Mouse (Mus musculus): ENCODE data around the gene Crtc1.
A peak's percentile ranks its signal among the peaks of the same experiment; 100 is the strongest.

Crtc1 gene

GRCm38 (mm10) chr8:70461765-70462515 is 22.6 kb upstream of the Crtc1 start:
- DNase-seq, result no peak

- no peak for DNase-seq
These were observed 21.2 kb upstream of the Crtc1 start for GRCm38 (mm10) chr8:70460606-70461005.

- no peak for DNase-seq
These were observed 20.8 kb upstream of the Crtc1 start for GRCm38 (mm10) chr8:70460199-70460598.

GRCm38 (mm10) chr8:70459636-70460035 is 20.3 kb upstream of the Crtc1 start:
- no peak for DNase-seq

- no peak for DNase-seq
These were observed 19.1 kb upstream of the Crtc1 start for GRCm38 (mm10) chr8:70458462-70458861.

GRCm38 (mm10) chr8:70457882-70458281 is 18.5 kb upstream of the Crtc1 start:
- no peak for DNase-seq

- DNase-seq, result no peak
These were observed 17.6 kb upstream of the Crtc1 start for GRCm38 (mm10) chr8:70456996-70457395.

GRCm38 (mm10) chr8:70453852-70454251 is 14.5 kb upstream of the Crtc1 start:
- no peak for DNase-seq

- no peak for DNase-seq
These were observed 13.0 kb upstream of the Crtc1 start for GRCm38 (mm10) chr8:70452196-70452966.

- DNase-seq, result no peak
These were observed 8.5 kb upstream of the Crtc1 start for GRCm38 (mm10) chr8:70447639-70448420.

GRCm38 (mm10) chr8:70445988-70446387 is 6.6 kb upstream of the Crtc1 start:
- DNase-seq, result no peak

GRCm38 (mm10) chr8:70443326-70443725 is 3.9 kb upstream of the Crtc1 start:
- no peak for DNase-seq

GRCm38 (mm10) chr8:70441565-70441964 is 2.2 kb upstream of the Crtc1 start:
- DNase-seq, result no peak

GRCm38 (mm10) chr8:70440246-70440645 is 867 bp upstream of the Crtc1 start:
- no peak for DNase-seq

GRCm38 (mm10) chr8:70439848-70440179 is 435 bp upstream of the Crtc1 start:
- DNase-seq, result no peak

GRCm38 (mm10) chr8:70438423-70438822 is 956 bp downstream of the Crtc1 start:
- no peak for DNase-seq

GRCm38 (mm10) chr8:70435156-70435555 is 4.2 kb downstream of the Crtc1 start:
- no peak for DNase-seq

GRCm38 (mm10) chr8:70432991-70433536 is 6.3 kb downstream of the Crtc1 start:
- no peak for DNase-seq

GRCm38 (mm10) chr8:70431213-70431612 is 8.2 kb downstream of the Crtc1 start:
- DNase-seq, result no peak

GRCm38 (mm10) chr8:70426300-70426907 is 13.0 kb downstream of the Crtc1 start:
- peak in 1 of 2 experiments; percentile 12 for DNase-seq

- DNase-seq, result no peak
These were observed 16.7 kb downstream of the Crtc1 start for GRCm38 (mm10) chr8:70422722-70423121.

- no peak for DNase-seq
These were observed 17.9 kb downstream of the Crtc1 start for GRCm38 (mm10) chr8:70421349-70422104.

Data from thymus, postnatal 36 days (tissue).